Mouse (Mus musculus): ENCODE measurements at regions not wholly inside any gene's neighbourhood (a gene's known extent, or its start where the extent isn't known, plus 50 kb on each side); places are given as distances from the start of the nearest gene placed in this dataset.

DNA sequence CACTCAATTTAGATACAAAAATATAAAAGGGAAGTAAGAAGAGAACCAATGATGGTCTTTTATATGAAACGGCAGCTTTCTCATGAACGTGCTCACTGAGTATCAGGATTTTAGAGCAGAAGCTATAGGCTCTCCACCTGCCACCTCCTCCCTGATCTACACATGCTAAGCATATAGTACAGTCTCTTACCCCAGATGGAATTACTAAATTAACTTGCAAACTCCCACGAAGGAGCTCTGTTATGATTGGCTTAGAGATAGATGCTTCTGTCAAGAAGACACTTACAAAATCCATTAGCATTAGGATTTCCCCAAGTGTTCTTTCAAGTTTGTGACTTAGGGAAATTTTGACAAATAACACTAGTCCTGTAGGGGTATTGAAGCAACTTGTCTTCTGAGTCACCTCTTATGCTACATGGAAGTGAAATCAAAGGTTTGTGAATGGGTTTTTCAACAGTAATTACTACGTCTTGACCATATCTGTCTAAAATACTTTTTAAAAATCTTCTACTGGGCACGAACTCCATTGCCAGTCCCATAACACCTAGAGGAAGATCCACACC, 60.6 kb downstream of the Crygs start:
- Histone ChIP-seq H3K9me3 (replicated peaks; ENCODE audit: insufficient read depth, low read length) (no peaks in the 10 kb centered on the region), H3K27me3 (ENCODE audit: control insufficient read depth in 1 of 2, insufficient read depth in 2 of 2, low read length in 2 of 2) (no peaks in the 10 kb centered on the region), H3K9ac (ENCODE audit: control insufficient read depth, low read depth, low read length, poor library complexity, severe bottlenecking) (no peak overlapping the region), H3K4me1 (ENCODE audit: control insufficient read depth in 1 of 2, insufficient read depth in 2 of 2, low read length in 2 of 2) (no peaks in the 10 kb centered on the region), H3K36me3 (ENCODE audit: control insufficient read depth in 1 of 2, insufficient read depth in 2 of 2, low read length in 2 of 2) (no peaks in the 10 kb centered on the region), H3K79me2 (ENCODE audit: control insufficient read depth, insufficient read depth, low read length, poor library complexity) (no peaks in the 10 kb centered on the region), H3K4me3 (ENCODE audit: control insufficient read depth in 1 of 2, insufficient read depth in 1 of 2, low read depth in 2 of 2, low read length in 2 of 2) (no peak overlapping the region), H3K27ac (ENCODE audit: control insufficient read depth, low read depth, low read length) (no peak overlapping the region)
- DNase-seq (ENCODE audit: low read depth, low spot score), result no peak
- TF ChIP-seq GABPA (IDR thresholded peaks at IDR 0.05; ENCODE audit: low read depth, low read length), result no peak
- no peak for TF ChIP-seq CHD2 (IDR thresholded peaks at IDR 0.05; ENCODE audit: low read length)
- no peak for TF ChIP-seq MAZ (IDR thresholded peaks at IDR 0.05; ENCODE audit: low read depth, low read length)
- TF ChIP-seq TBP (IDR thresholded peaks at IDR 0.05; ENCODE audit: low read depth, low read length), result no peak
- no peak for TF ChIP-seq ZNF384 (IDR thresholded peaks at IDR 0.05; ENCODE audit: low read depth, low read length)
- TF ChIP-seq BHLHE40 (IDR thresholded peaks at IDR 0.05; ENCODE audit: borderline replicate concordance, low read depth, low read length), result no peak
- TF ChIP-seq POLR2AphosphoS2 (IDR thresholded peaks at IDR 0.05; ENCODE audit: low read length), result no peak
- no peak for TF ChIP-seq NRF1 (IDR thresholded peaks at IDR 0.05; ENCODE audit: insufficient read depth, low read depth, low read length, poor library complexity, severe bottlenecking)
- no peak for TF ChIP-seq UBTF (IDR thresholded peaks at IDR 0.05; ENCODE audit: borderline replicate concordance, insufficient read depth, low read depth, low read length)
- TF ChIP-seq MYB (IDR thresholded peaks at IDR 0.05; ENCODE audit: low read depth, low read length), result no peak

DNA sequence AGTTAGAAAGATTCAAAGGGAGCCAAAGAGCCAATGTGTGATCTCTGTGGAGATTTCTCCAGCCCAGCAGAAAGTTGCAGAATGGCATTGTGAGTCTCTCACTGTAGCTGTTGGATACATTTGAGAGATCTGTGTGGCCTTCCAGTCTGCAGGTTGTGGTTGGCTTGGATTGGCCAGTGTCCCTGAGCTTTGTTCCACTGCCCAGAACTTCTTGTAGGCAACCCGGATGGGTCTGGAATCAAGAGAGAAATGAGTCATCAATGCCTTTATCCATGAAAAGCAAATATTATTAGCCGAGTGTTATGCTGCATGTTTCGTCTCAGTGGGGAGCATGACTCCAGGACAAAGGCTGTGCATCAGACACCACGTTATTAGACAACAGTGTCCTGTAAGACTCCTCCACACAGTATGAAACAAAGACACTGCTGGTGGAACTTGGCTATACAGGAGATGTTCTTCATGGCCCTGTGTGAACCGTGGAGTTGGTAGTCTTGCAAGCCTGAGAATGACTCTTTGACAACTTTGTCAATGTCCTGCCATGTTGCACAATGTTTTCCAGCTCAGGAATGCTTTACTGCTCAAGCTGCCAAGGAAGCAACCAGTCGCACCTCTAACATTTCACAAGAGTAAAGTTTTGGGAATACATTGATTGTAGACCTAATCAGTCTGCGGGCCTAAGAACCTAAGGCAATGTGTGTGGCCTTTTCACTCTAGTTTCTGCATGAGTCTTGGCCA, 67.1 kb downstream of the Crygs start:
- no peak overlapping the region for H3K27ac ChIP-seq (ENCODE audit: control insufficient read depth, low read depth, low read length)
- H3K9me3 ChIP-seq (replicated peaks; ENCODE audit: insufficient read depth, low read length), result no peaks in the 10 kb centered on the region
- no peaks in the 10 kb centered on the region for H3K4me1 ChIP-seq (ENCODE audit: control insufficient read depth in 1 of 2, insufficient read depth in 2 of 2, low read length in 2 of 2)
- no peaks in the 10 kb centered on the region for H3K27me3 ChIP-seq (ENCODE audit: control insufficient read depth in 1 of 2, insufficient read depth in 2 of 2, low read length in 2 of 2)
- no peak for DNase-seq (ENCODE audit: low read depth, low spot score)
- no peak for TF ChIP-seq RAD21 (IDR thresholded peaks at IDR 0.05; ENCODE audit: low read depth, low read length)
- TF ChIP-seq POLR2AphosphoS5 (IDR thresholded peaks at IDR 0.05; ENCODE audit: borderline replicate concordance, low read depth, low read length), result no peak
- no peak for TF ChIP-seq GABPA (IDR thresholded peaks at IDR 0.05; ENCODE audit: low read depth, low read length)
- TF ChIP-seq MAFK (IDR thresholded peaks at IDR 0.05; ENCODE audit: borderline replicate concordance, low read depth, low read length), result no peak
- no peaks in the 10 kb centered on the region for H3K79me2 ChIP-seq (ENCODE audit: control insufficient read depth, insufficient read depth, low read length, poor library complexity)
- H3K4me3 ChIP-seq (ENCODE audit: control insufficient read depth in 1 of 2, insufficient read depth in 1 of 2, low read depth in 2 of 2, low read length in 2 of 2), result no peak overlapping the region
- no peak overlapping the region for H3K9ac ChIP-seq (ENCODE audit: control insufficient read depth, low read depth, low read length, poor library complexity, severe bottlenecking)
- no peaks in the 10 kb centered on the region for H3K36me3 ChIP-seq (ENCODE audit: control insufficient read depth in 1 of 2, insufficient read depth in 2 of 2, low read length in 2 of 2)

DNA sequence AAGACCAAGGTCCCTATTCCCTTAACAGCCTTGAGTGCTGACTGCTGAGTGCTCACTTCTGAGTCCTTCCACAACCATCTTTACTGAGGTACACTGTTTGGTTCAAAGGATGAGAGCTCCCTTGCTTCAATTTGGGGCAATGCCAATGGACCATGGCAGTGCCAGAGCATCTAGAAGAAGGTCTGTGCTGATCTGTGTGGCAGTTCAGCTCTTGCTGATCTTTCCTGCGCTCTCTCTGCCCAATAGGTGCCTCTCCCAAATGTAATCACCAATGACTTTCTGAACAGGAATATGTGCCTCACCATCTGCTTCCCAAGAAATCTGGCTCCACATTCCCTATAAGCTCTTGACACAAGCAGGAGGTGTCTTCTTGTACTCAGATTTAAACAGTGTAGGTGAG, 67.9 kb downstream of the Crygs start:
- no peaks in the 10 kb centered on the region for H3K9me3 ChIP-seq (replicated peaks; ENCODE audit: insufficient read depth, low read length)
- no peaks in the 10 kb centered on the region for H3K79me2 ChIP-seq (ENCODE audit: control insufficient read depth, insufficient read depth, low read length, poor library complexity)
- no peaks in the 10 kb centered on the region for H3K4me1 ChIP-seq (ENCODE audit: control insufficient read depth in 1 of 2, insufficient read depth in 2 of 2, low read length in 2 of 2)
- H3K36me3 ChIP-seq (ENCODE audit: control insufficient read depth in 1 of 2, insufficient read depth in 2 of 2, low read length in 2 of 2), result no peaks in the 10 kb centered on the region
- H3K4me3 ChIP-seq (ENCODE audit: control insufficient read depth in 1 of 2, insufficient read depth in 1 of 2, low read depth in 2 of 2, low read length in 2 of 2), result no peak overlapping the region
- no peak for DNase-seq (ENCODE audit: low read depth, low spot score)
- no peak overlapping the region for H3K9ac ChIP-seq (ENCODE audit: control insufficient read depth, low read depth, low read length, poor library complexity, severe bottlenecking)
- H3K27me3 ChIP-seq (ENCODE audit: control insufficient read depth in 1 of 2, insufficient read depth in 2 of 2, low read length in 2 of 2), result no peaks in the 10 kb centered on the region
- TF ChIP-seq SMC3 (IDR thresholded peaks at IDR 0.05; ENCODE audit: low read depth, low read length) (no peak), POLR2AphosphoS5 (IDR thresholded peaks at IDR 0.05; ENCODE audit: borderline replicate concordance, low read depth, low read length) (no peak), ZNF384 (IDR thresholded peaks at IDR 0.05; ENCODE audit: low read depth, low read length) (no peak), KAT2A (conservative IDR thresholded peaks at IDR 0.05; ENCODE audit: low read depth, low read length) (no peak), MAFK (IDR thresholded peaks at IDR 0.05; ENCODE audit: borderline replicate concordance, low read depth, low read length) (no peak), ZKSCAN1 (IDR thresholded peaks at IDR 0.05; ENCODE audit: low read depth, low read length) (no peak), SIN3A (IDR thresholded peaks at IDR 0.05; ENCODE audit: low read length) (no peak), ELF1 (IDR thresholded peaks at IDR 0.05; ENCODE audit: low read depth, low read length) (no peak), NELFE (IDR thresholded peaks at IDR 0.05; ENCODE audit: low read depth, low read length) (no peak), CTCF (IDR thresholded peaks at IDR 0.05 in 2 of 3, conservative IDR thresholded peaks at IDR 0.05 in 1 of 3; ENCODE audit: control insufficient read depth in 1 of 3, insufficient read depth in 1 of 3, low read depth in 2 of 3, low read length in 3 of 3, poor library complexity in 1 of 3, severe bottlenecking in 1 of 3) (no peak), E2F4 (IDR thresholded peaks at IDR 0.05; ENCODE audit: borderline replicate concordance, low read depth, low read length) (no peak), MYB (IDR thresholded peaks at IDR 0.05; ENCODE audit: low read depth, low read length) (no peak), MAX (IDR thresholded peaks at IDR 0.05; ENCODE audit: low read length) (no peak), MAZ (IDR thresholded peaks at IDR 0.05; ENCODE audit: low read depth, low read length) (no peak), RCOR1 (IDR thresholded peaks at IDR 0.05; ENCODE audit: low read depth, low read length) (no peak), EP300 (IDR thresholded peaks at IDR 0.05; ENCODE audit: low read depth in 1 of 2, low read length in 2 of 2) (no peak), GATA1 (IDR thresholded peaks at IDR 0.05; ENCODE audit: low read depth, low read length) (no peak)
- H3K27ac ChIP-seq (ENCODE audit: control insufficient read depth, low read depth, low read length), result no peak overlapping the region
